Mouse (Mus musculus) B cell, adult 67 days (primary cell): ENCODE results near the gene Usp38. TPM values are rescaled to one million over a fixed set of nuclear protein-coding genes. Genes with fewer than 3 reads are reported as not detected.

ENCODE experiments used
- total RNA-seq, 2 experiments: library from RNA; stranded (reverse); gene quantifications; 4 replicates each; pipeline ENCODE4 v1.2.4; 2023

Usp38 gene
- 10 to 100 TPM; 74.0 to 74.9 TPM for total RNA-seq

DNA sequence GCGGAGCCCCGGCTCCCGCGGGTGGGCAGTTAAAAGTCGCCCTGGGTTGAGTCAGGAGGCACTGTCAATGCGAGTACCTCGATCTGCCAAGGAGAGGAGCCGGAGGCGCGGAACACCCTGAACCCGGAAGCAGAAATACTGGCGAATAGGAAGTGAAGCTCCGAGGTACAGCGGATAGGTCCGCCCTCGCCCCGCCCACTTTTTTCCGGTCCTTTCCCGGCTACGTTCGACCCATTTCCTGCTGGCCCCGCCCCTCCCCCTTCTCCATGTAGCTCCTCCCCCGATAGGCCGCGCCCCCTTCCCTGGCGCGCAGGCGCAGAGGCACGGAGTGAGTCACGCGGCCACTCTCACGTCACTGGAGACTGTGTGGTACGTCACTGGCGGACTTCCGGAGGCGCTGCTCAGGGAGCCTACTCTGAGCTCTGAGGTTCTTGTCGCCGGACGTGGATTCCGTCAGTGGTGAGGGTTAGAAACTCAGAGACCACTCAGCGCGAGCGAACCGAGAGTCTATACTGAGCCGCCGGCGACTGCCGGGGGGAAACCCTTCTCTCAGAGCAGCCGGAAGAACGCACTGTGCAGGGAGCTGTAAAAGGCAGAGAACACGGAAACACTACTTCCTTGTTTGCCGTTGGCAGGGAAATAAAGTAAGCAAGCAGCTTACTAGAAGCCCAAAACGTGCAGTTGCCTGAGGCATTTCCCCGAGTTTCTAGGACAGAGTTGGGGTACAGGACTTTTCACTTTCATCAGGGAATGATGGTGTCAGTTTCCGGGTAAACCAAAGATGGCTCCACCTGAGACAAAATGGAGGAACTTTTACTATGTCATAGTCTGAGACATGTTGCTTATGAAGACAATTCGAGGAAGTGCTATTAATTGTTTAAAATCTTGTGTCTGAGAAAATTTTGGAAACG, at the start of gene Usp38:
Gene Usp38 (minus strand): TSS at position 140 of the 911 bp plus-strand sequence.

Other genes starting within 250 kb of the Usp38 start
- gene Gab1, start 134.4 kb downstream of the Usp38 start, total RNA-seq: under 1 TPM; 0.62 to 0.64 TPM